Comparison of ENCODE assay signal across 10 mouse cellular contexts in genomic region chr8:70904532-70904931, GRCm38 (mm10). TPM values are rescaled to one million over a fixed set of nuclear protein-coding genes. Genes with fewer than 3 reads are reported as not detected.
DNase-seq lines count a peak whose midpoint lies in the region; ATAC-seq and TF ChIP-seq lines count a peak whose summit lies in the region.
"Had no signal": no experiment of that assay in that cellular context is flagged by ENCODE, and none has a peak within 500 bp of the region (broad histone marks: within the 10 kb centered on the region; RNA-seq: fewer than 3 reads in every experiment).

No protein-coding gene starts in this region.

- 0 out of 2 replicates have a peak overlapping the region, but pooled peaks have one; percentile 3 for H3K4me2 ChIP-seq in liver, embryonic 15.5 days
- H3K4me2 ChIP-seq in myocyte (ENCODE audit: low read depth) = no peak overlapping the region

- H3ac ChIP-seq in myocyte (ENCODE audit: control insufficient read depth, insufficient read length) = no peak overlapping the region

- no peak overlapping the region for H3K4me3 ChIP-seq in layer of hippocampus, adult 2 months
- H3K4me3 ChIP-seq in liver, embryonic 15.5 days (replicated peaks) = no peak overlapping the region
- peak overlapping the region; percentile 46 for H3K4me3 ChIP-seq in myocyte

- H3K9me3 ChIP-seq in liver, embryonic 15.5 days (replicated peaks) = no peaks in the 10 kb centered on the region
- H3K9me3 ChIP-seq: forebrain, embryonic 13.5 days had no signal

- no peak overlapping the region for H3K27ac ChIP-seq in layer of hippocampus, adult 2 months
- no peak overlapping the region; the same call in 1 of the 2 replicates for H3K27ac ChIP-seq in liver, embryonic 15.5 days (replicated peaks)
- H3K27ac ChIP-seq: forebrain, embryonic 13.5 days had no signal

- DNase-seq in layer of hippocampus, adult 9-11 months = peak; percentile 75
- DNase-seq in layer of hippocampus, adult 2 months (ENCODE audit: low spot score in 2 of 2) = no peak
- DNase-seq in left cerebral cortex, adult 11 months (ENCODE audit: low spot score) = no peak
- no peak for DNase-seq in cerebellum, postnatal 14 days
- DNase-seq: cerebellum, adult 9-11 months had no signal

- no peak for TF ChIP-seq POLR2A in myocyte (IDR thresholded peaks at IDR 0.05; ENCODE audit: insufficient read length, low read depth)

- WGBS in liver, embryonic 15.5 days (ENCODE audit: insufficient replicate concordance) = 16% methylated on average over 4 of the region's 4 CpGs

- no peak for TF ChIP-seq CTCF in layer of hippocampus, adult 2 months (conservative IDR thresholded peaks at IDR 0.05)

- H3K4me1 ChIP-seq in liver, embryonic 15.5 days (replicated peaks) = peaks cover 41% of the 10 kb centered on the region

- H3K27me3 ChIP-seq in liver, embryonic 15.5 days = peaks cover 8% of the 10 kb centered on the region
- no peaks in the 10 kb centered on the region for H3K27me3 ChIP-seq in myocyte (ENCODE audit: control insufficient read depth, insufficient read depth, insufficient read length)

- peaks cover 30% of the 10 kb centered on the region for H3K79me2 ChIP-seq in myocyte (ENCODE audit: control insufficient read depth, insufficient read depth)

- H3K36me3 ChIP-seq in liver, embryonic 15.5 days (replicated peaks) = 0 out of 2 replicates have a peak, but pooled peaks cover 6% of the 10 kb centered on the region
- H3K36me3 ChIP-seq in myocyte (ENCODE audit: control insufficient read depth, insufficient read depth) = no peaks in the 10 kb centered on the region

- ATAC-seq in granulocyte monocyte progenitor cell, adult 5-6 weeks (replicated peaks; ENCODE audit: poor library complexity, severe bottlenecking) = peak; percentile 77
- ATAC-seq in liver, embryonic 15.5 days (ENCODE audit: insufficient read depth) = no peak
- ATAC-seq: forebrain, embryonic 13.5 days; hindbrain, postnatal 0 days had no signal

- H3K9ac ChIP-seq in liver, embryonic 15.5 days = no peak overlapping the region

TF ChIP-seq in myocyte, 11 proteins besides CTCF, POLR2A, EP300 and RAD21:
- TF ChIP-seq MYOG (IDR thresholded peaks at IDR 0.05; ENCODE audit: control insufficient read depth in 1 of 3, insufficient read depth in 1 of 3, insufficient read length in 2 of 3, low read depth in 2 of 3) = no peak
- TF ChIP-seq MAX (IDR thresholded peaks at IDR 0.05; ENCODE audit: low read depth) = no peak
- TF ChIP-seq SRF (IDR thresholded peaks at IDR 0.05; ENCODE audit: control insufficient read depth, insufficient read length, low read depth) = no peak
- TF ChIP-seq TCF12 (IDR thresholded peaks at IDR 0.05; ENCODE audit: insufficient read depth, poor library complexity, severe bottlenecking) = no peak
- TF ChIP-seq E2F4 (IDR thresholded peaks at IDR 0.05; ENCODE audit: insufficient read depth) = no peak

RNA-seq across cellular contexts. Expression of gene Map1s, which starts 1.2 kb away (rescaled TPM):
- total RNA-seq in layer of hippocampus, adult 2 months (2021) = 10 to 100 TPM; 97.0 to 98.1 TPM
- total RNA-seq in granulocyte monocyte progenitor cell, adult 5-6 weeks (2014; fragmentation: Nextera tagmentation) = 12.1 and 24.0 TPM in 2 replicates
- total RNA-seq in granulocyte monocyte progenitor cell, adult 5-6 weeks (2017) = 7.4 and 7.6 TPM in 2 replicates
- 15.4 and 17.6 TPM in 2 replicates for polyA plus RNA-seq in liver, embryonic 15.5 days (2015; fragmentation: Nextera tagmentation; extraction: Ambion mirVana)
- 62.0 TPM for polyA plus RNA-seq in myocyte (2012; fragmentation: generic; extraction: Trizol)

RNA-seq across cellular contexts. Expression of gene Rpl18a, which starts 7.3 kb away (rescaled TPM):
- total RNA-seq in layer of hippocampus, adult 2 months (2021) = 100 to 1,000 TPM; 698 to 704 TPM
- total RNA-seq in granulocyte monocyte progenitor cell, adult 5-6 weeks (2014; fragmentation: Nextera tagmentation) = 5,658 and 6,549 TPM in 2 replicates
- 2,742 and 3,425 TPM in 2 replicates for total RNA-seq in granulocyte monocyte progenitor cell, adult 5-6 weeks (2017)
- 2,061 and 2,126 TPM in 2 replicates for polyA plus RNA-seq in liver, embryonic 15.5 days (2015; fragmentation: Nextera tagmentation; extraction: Ambion mirVana)
- 5,695 TPM for polyA plus RNA-seq in myocyte (2012; fragmentation: generic; extraction: Trizol)

RNA-seq across cellular contexts. Expression of gene Slc5a5, which starts 12.0 kb away (rescaled TPM):
- total RNA-seq in layer of hippocampus, adult 2 months (2021) = 1 to 10 TPM; 5.9 to 8.0 TPM
- total RNA-seq in granulocyte monocyte progenitor cell, adult 5-6 weeks (2014; fragmentation: Nextera tagmentation) = not detected in 2 replicates
- 0.15 TPM in 1 of 2 replicates, not detected in the other for total RNA-seq in granulocyte monocyte progenitor cell, adult 5-6 weeks (2017)
- 0.05 TPM in 1 of 2 replicates, not detected in the other for polyA plus RNA-seq in liver, embryonic 15.5 days (2015; fragmentation: Nextera tagmentation; extraction: Ambion mirVana)
- 3.0 TPM for polyA plus RNA-seq in myocyte (2012; fragmentation: generic; extraction: Trizol)

RNA-seq across cellular contexts. Expression of gene Ccdc124, which starts 30.8 kb away (rescaled TPM):
- 10 to 100 TPM; 82.2 to 88.9 TPM for total RNA-seq in layer of hippocampus, adult 2 months (2021)
- total RNA-seq in granulocyte monocyte progenitor cell, adult 5-6 weeks (2014; fragmentation: Nextera tagmentation) = 19.4 and 22.3 TPM in 2 replicates
- total RNA-seq in granulocyte monocyte progenitor cell, adult 5-6 weeks (2017) = 35.9 and 38.9 TPM in 2 replicates
- 48.1 and 51.2 TPM in 2 replicates for polyA plus RNA-seq in liver, embryonic 15.5 days (2015; fragmentation: Nextera tagmentation; extraction: Ambion mirVana)
- 141 TPM for polyA plus RNA-seq in myocyte (2012; fragmentation: generic; extraction: Trizol)

RNA-seq across cellular contexts. Expression of gene Kcnn1, which starts 41.5 kb away (rescaled TPM):
- 10 to 100 TPM; 17.4 to 18.3 TPM for total RNA-seq in layer of hippocampus, adult 2 months (2021)
- total RNA-seq in granulocyte monocyte progenitor cell, adult 5-6 weeks (2014; fragmentation: Nextera tagmentation) = 0.30 and 0.49 TPM in 2 replicates
- 0.90 and 3.5 TPM in 2 replicates for total RNA-seq in granulocyte monocyte progenitor cell, adult 5-6 weeks (2017)
- 0.25 and 0.38 TPM in 2 replicates for polyA plus RNA-seq in liver, embryonic 15.5 days (2015; fragmentation: Nextera tagmentation; extraction: Ambion mirVana)
- polyA plus RNA-seq in myocyte (2012; fragmentation: generic; extraction: Trizol) = 11.9 TPM

Comparison
In these comparisons a context has a peak if more than half of its experiments do, and no peak if none do; other contexts are left out.
1. RNA of gene Slc5a5, which starts 12.0 kb away (total RNA-seq): 5.9 to 8.0 TPM in layer of hippocampus, adult 2 months; 0.15 TPM in granulocyte monocyte progenitor cell, adult 5-6 weeks; every median in the first group is over 4 times any median in the second.